Mouse (Mus musculus) MEL-GATA-1-ER (cell line): Measurements from ENCODE around the gene P3h3.
A peak's percentile ranks its signal among the peaks of the same experiment; 100 is the strongest.
"Not testable (repeated sequence)": the region's sequence is repeated elsewhere in the genome, so short reads cannot be mapped to it uniquely, and the experiment has no call there.

Experiments used
- DNase-seq: peaks from one replicate; pipeline ENCODE4 v3.0.0-alpha.2; 2012; ENCODE audit warnings: low read depth; ENCODE audit errors: extremely low read depth

P3h3 gene

DNA sequence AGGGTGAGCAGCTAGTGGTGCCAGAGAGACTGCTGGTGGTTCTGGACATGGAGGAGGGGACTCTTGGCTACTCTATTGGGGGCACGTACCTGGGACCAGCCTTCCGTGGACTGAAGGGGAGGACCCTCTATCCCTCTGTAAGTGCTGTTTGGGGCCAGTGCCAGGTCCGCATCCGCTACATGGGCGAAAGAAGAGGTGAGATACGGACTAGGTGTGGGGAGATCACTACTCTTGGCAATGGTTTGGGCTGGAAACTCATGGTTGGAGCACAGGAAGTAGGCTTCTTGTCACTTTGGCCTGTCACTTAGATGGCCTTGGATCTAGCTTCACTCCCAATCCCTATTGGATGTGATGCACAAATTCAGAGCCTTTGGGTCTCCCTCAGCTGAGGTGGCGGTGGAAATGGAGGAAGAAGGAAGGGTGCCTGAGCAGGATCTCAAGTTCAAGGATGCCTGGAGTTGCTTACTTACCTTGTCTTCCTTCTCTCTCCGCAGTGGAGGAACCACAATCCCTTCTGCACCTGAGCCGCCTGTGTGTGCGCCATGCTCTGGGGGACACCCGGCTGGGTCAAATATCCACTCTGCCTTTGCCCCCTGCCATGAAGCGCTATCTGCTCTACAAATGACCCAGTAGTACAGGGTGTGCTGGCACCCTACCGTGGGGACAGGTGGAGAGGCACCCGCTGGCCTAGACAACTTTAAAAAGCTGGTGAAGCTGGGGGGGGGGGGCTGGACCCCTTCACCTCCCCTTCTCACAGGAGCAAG, 47.6 kb downstream of the P3h3 start:
- DNase-seq, result no peak

DNA sequence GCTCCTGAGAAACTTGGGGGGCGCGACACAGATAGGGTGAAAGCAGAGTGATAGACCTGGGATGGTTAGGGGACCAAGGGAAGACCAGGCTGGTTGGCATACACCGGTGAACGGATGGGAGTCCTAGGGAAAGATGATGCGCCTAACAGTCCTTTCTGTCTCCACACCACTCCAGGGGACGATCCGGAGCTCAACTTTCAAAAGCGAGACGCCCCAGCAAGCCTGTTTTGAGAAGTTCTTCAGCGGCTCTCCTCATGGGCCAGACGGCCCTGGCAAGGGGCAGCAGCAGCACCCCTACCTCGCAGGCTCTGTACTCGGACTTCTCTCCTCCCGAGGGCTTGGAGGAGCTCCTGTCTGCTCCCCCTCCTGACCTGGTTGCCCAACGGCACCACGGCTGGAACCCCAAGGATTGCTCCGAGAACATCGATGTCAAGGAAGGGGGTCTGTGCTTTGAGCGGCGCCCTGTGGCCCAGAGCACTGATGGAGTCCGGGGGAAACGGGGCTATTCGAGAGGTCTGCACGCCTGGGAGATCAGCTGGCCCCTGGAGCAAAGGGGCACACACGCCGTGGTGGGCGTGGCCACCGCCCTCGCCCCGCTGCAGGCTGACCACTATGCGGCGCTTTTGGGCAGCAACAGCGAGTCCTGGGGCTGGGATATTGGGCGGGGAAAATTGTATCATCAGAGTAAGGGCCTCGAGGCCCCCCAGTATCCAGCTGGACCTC, 48.3 kb downstream of the P3h3 start:
- DNase-seq, result no peak

DNA sequence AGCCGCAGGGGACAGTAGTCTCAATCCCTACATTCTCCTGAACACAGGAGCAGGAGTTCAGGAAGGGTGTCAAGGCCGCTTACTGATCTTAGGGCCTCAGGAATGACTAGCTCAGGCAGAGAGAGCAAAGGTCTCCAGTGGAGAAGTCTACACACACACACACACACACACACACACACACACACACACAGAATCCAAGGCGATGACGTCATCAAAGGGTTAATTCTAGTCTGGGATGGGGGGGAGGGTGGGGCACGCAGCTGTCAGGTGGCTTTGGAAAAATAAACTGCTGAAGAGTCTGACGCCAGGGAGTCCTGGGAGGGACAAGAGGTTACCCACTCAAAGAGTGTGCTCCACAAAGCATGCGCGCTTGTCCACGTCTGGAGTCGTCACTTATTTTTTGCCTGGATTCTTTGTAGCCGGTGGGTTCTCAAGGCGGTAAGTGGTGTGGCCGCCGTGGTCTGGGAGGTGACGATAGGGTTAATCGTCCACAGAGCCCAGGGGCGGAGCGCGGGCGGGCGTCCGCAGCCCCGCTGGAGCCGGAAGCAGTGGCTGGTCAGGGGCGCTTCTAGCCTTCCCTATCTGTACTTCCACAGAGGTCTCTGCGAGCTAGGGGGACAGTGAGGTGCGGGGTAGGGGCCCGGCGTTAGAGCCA, 49.1 kb downstream of the P3h3 start, which contains the start of gene Spsb2:
TSS of gene Spsb2 (plus strand) at position 304 of the 655 bp plus-strand sequence.
- DNase-seq, result no peak

- DNase-seq, result no peak
Measured at GRCm38 (mm10) chr6:124807986-124808357, 49.6 kb downstream of the P3h3 start.

DNA sequence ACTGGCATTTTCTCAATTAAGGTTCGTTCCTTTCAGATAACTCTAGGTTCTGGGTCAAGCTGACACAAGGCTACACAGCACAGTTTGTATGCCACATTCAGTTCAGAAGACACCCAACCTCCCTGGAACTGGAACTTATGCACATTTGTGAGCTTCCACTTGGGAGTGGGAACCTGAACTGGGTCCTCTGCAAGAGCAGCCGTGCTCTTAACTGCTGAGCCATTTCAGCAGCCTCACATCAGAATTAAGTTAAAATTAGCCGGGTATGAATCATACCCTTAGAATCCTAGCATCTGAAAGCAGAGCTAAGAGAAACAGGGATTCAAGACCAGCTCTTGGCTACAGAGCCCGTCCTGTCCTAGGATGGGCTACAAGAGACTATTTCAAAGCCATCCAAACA, 50.2 kb downstream of the P3h3 start:
- DNase-seq, result no peak

GRCm38 (mm10) chr6:124806446-124807140, 51.0 kb downstream of the P3h3 start:
- no peak for DNase-seq

- peak; percentile 81 for DNase-seq
Measured at GRCm38 (mm10) chr6:124805341-124806321, 51.9 kb downstream of the P3h3 start.

DNA sequence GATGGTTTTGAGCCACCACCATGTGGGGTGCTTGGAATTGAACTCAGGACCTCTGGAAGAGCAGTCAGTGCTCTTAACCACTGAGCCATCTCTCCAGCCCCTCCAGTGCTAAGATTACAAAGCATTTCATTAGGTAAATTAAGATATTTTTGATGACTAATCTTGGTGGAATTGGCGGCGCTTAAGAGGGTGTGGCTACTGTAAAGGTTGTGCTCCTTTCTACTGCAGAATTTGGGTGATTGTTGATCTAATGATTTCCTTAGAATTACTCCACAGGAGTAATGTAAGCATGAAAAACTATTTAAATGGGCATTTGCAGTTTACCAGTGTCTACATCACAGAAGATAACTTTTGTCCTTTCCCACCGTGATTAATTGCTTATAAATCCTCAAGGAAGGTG, 53.2 kb downstream of the P3h3 start:
- no peak for DNase-seq

GRCm38 (mm10) chr6:124803691-124804090, 53.9 kb downstream of the P3h3 start:
- DNase-seq, result not testable (repeated sequence)

GRCm38 (mm10) chr6:124803061-124803460, 54.5 kb downstream of the P3h3 start:
- DNase-seq, result no peak

DNA sequence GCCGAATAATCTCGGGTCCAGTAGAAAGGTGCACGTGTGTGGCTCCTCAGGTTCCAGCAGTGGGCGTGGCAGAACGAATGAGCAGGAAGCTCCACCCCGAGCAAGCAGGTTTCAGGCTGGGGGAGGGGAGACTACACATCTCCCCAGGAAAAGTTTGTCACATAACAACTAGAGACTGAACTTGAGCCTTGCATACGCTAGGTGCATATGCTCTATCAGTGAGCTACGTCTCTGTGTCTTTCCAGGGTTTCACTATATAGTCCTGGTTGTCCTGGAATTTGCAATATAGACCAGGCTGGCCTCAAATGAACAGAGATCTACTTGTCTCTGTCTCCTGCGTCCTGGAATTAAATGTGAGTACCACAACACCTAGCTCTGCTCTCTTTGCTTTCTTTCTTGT, 55.2 kb downstream of the P3h3 start:
- not testable (repeated sequence) for DNase-seq

GRCm38 (mm10) chr6:124796200-124796599, 61.4 kb downstream of the P3h3 start:
- DNase-seq, result no peak

GRCm38 (mm10) chr6:124795781-124796180, 61.8 kb downstream of the P3h3 start:
- DNase-seq, result no peak

DNA sequence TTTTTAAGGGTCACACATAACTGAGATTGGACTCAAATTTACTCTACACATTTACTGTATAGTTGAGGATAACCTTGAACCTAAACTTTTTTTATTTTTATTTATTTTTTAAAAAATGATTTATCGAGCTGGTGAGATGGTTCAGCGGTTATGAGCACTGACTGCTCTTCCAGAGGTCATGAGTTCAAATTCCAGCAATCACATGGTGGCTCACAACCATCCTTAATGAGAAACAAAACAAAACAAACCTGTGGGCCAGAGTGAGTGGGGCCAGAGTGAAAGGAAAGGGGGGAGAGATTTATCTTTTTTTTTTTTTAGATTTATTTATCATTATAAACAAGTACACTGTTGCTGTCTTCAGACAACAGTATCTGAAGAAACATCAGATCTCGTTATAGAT, 65.6 kb downstream of the P3h3 start:
- DNase-seq, result no peak
